Mouse (Mus musculus): ENCODE measurements around the gene Zfc3h1. TPM values are rescaled to one million over a fixed set of nuclear protein-coding genes. Genes with fewer than 3 reads are reported as not detected.

Zfc3h1 gene
- total and polyA plus RNA-seq, 3 experiments, result 40.7 to 51.7 (median 48.7) TPM

DNA sequence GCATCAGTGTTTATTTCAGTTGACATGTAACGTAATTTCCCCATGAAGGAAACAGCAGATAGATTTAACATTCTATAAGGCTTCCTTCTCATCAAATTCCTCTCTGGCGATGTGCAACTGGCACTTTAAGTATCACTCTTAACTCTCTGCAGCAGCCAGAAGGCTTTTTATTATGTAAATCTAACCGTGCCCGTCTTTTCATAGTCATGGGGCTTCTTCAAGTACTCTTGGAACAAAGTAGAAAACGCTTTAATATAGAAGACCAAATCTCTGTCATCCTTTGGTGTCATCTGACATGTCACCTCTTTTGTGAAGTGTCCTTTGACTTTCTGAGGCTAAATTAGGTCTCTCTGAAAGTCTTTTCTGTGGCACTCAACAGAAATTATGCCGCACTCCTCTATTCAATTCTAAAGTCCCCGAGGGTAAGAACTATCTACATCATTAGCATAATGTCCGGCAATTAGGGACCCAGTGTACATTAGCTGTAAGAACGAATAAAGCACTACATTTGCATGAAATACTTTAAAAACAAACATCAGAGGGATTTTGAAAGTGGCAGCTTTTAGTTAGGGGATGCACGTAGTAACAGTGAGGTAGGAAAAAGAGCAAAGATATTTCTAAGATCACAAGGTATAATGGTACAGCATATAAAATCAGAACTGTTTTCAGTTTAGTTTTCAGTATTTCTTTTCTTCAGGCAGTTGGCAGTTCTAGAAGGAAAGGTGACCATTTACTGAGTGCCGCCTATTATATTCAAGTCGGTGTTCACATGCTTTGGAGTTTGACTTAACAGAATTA is 1.7 kb upstream of the Zfc3h1 start (continued):
- no peak for TF ChIP-seq ELF1 (IDR thresholded peaks at IDR 0.05; ENCODE audit: low read depth, low read length)
- TF ChIP-seq ZNF384 (IDR thresholded peaks at IDR 0.05; ENCODE audit: low read depth, low read length), result no peak
- no peak for TF ChIP-seq POLR2AphosphoS2 (IDR thresholded peaks at IDR 0.05; ENCODE audit: low read depth, low read length)
- no peak for TF ChIP-seq USF2 (conservative IDR thresholded peaks at IDR 0.05; ENCODE audit: low read depth, low read length)
- no peak for TF ChIP-seq ETS1 (conservative IDR thresholded peaks at IDR 0.05; ENCODE audit: low read depth, low read length)
- TF ChIP-seq ZMIZ1 (IDR thresholded peaks at IDR 0.05; ENCODE audit: low read depth, low read length), result no peak
- TF ChIP-seq MAX (IDR thresholded peaks at IDR 0.05; ENCODE audit: low read length), result peak; percentile 47; the same call in 1 of the 2 replicates
- no peak for TF ChIP-seq POLR2A (IDR thresholded peaks at IDR 0.05; ENCODE audit: low read depth, low read length)
- TF ChIP-seq MAZ (IDR thresholded peaks at IDR 0.05; ENCODE audit: low read depth, low read length), result 0 out of 2 replicates have a peak, but pooled peaks have one; percentile 43
- no peak; the same call in 1 of the 2 replicates for TF ChIP-seq MXI1 (IDR thresholded peaks at IDR 0.05; ENCODE audit: low read depth, low read length)
- TF ChIP-seq CTCF (conservative IDR thresholded peaks at IDR 0.05 in 1 of 2, IDR thresholded peaks at IDR 0.05 in 1 of 2; ENCODE audit: low read depth in 2 of 2, low read length in 2 of 2), result no peak
- TF ChIP-seq CHD2 (IDR thresholded peaks at IDR 0.05; ENCODE audit: low read length), result no peak
- no peak for TF ChIP-seq NRF1 (IDR thresholded peaks at IDR 0.05; ENCODE audit: low read depth, low read length)
- no peak for TF ChIP-seq BHLHE40 (IDR thresholded peaks at IDR 0.05; ENCODE audit: low read depth, low read length)
- no peak for TF ChIP-seq E2F4 (IDR thresholded peaks at IDR 0.05; ENCODE audit: insufficient replicate concordance, low read depth, low read length)

DNA sequence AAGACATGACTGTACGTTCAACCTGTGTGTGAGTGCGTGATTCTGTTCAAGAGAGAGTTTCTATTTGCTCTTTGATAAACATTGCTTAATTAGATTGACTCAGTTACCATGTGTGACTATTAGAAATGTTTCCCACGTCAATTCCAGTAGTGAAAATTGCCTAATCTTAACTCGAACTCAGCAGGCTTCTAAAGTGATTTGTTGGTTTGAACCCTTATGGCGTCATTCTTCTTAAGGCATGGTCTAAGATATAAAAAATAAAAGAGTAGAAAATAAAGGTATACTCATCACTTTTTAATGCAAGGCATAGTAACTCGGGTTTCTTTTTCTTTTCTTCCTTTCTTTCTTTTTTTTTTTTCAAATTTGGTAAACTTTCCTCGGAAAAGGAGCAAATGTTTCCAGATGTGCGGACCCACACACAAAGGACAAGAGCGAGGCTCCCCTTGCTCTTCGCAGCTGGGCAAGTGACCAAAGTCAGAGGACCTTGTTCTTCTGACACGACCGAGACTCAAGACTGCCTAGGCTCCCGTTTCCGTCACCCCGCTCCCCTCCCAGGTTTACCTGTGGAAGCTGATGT is 1.0 kb upstream of the Zfc3h1 start:
- H3K27me3 ChIP-seq (replicated peaks), result no peaks in the 10 kb centered on the region
- H3K9ac ChIP-seq (ENCODE audit: insufficient read depth, low read depth), result peak overlapping the region; percentile 79
- peaks cover 73% of the 10 kb centered on the region for H3K79me2 ChIP-seq (replicated peaks; ENCODE audit: control insufficient read depth, extremely low read depth, insufficient read depth, poor library complexity, severe bottlenecking)
- DNase-seq (ENCODE audit: extremely low read depth), result no peak
- H3K4me1 ChIP-seq (ENCODE audit: control insufficient read depth in 1 of 2, insufficient read depth in 2 of 2), result peaks cover 3 to 24% of the 10 kb centered on the region in 2 experiments
- peaks cover 3 to 16% of the 10 kb centered on the region in 2 experiments for H3K36me3 ChIP-seq (replicated peaks in 1 of 2; ENCODE audit: control insufficient read depth in 1 of 2, insufficient read depth in 1 of 2, low read length in 1 of 2)
- H3K27ac ChIP-seq (ENCODE audit: insufficient read depth, low read depth), result peak overlapping the region; percentile 83
- H3K4me2 ChIP-seq (ENCODE audit: insufficient read depth, low read depth, poor library complexity, severe bottlenecking), result peak overlapping the region; percentile 99; the same call in 1 of the 2 replicates
- H3K9me3 ChIP-seq (replicated peaks; ENCODE audit: low read length), result no peaks in the 10 kb centered on the region
- dilution Hi-C loops (cut with MboI; ENCODE audit: extremely low pct_ligation_motif_present, extremely low pct_unique_long_range_greater_than_20kb, low sequenced_read_pairs) (no loop called here), in situ Hi-C loops (cut with MboI; ENCODE audit: low pct_ligation_motif_present, low pct_unique_long_range_greater_than_20kb, low sequenced_read_pairs) (no loop called here)
- peak overlapping the region; percentile 81 to 96 (median 85) for H3K4me3 ChIP-seq (replicated peaks in 1 of 3; ENCODE audit: low read depth in 2 of 3, low read length in 2 of 3, poor library complexity in 1 of 3)
- 0 out of 2 replicates have a peak, but pooled peaks have one; percentile 3 for TF ChIP-seq TBP (conservative IDR thresholded peaks at IDR 0.05; ENCODE audit: low read depth, low read length)
- TF ChIP-seq MYC (IDR thresholded peaks at IDR 0.05; ENCODE audit: low read depth, low read length), result 0 out of 2 replicates have a peak, but pooled peaks have one; percentile 13
- TF ChIP-seq MXI1 (IDR thresholded peaks at IDR 0.05; ENCODE audit: low read depth, low read length), result no peak
- TF ChIP-seq CHD1 (IDR thresholded peaks at IDR 0.05; ENCODE audit: low read depth, low read length), result 0 out of 2 replicates have a peak, but pooled peaks have one; percentile 11
- no peak for TF ChIP-seq KAT2A (IDR thresholded peaks at IDR 0.05; ENCODE audit: insufficient replicate concordance, low read length)
